Mouse (Mus musculus) brain, embryonic 14.5 days (tissue): ENCODE measurements around the gene Tmem62. TPM values are rescaled to one million over a fixed set of nuclear protein-coding genes. Genes with fewer than 3 reads are reported as not detected.

Source experiments
- DNase-seq: peaks from one replicate; pipeline ENCODE4 v3.0.0-alpha.2; 2011; ENCODE audit warnings: low read depth
- CTCF ChIP-seq: fragments of 200-500 bp; IDR thresholded peaks from 2 replicates; pipeline ENCODE4 v1.5.1; 2012; ENCODE audit warnings: inconsistent platforms, mild to moderate bottlenecking, moderate library complexity, borderline replicate concordance; ENCODE audit not compliant: insufficient read depth, insufficient read length; ENCODE audit errors: extremely low read depth
- POLR2A ChIP-seq: fragments of 200-500 bp; IDR thresholded peaks from 2 replicates; pipeline ENCODE4 v1.6.1; 2012; ENCODE audit warnings: mild to moderate bottlenecking, inconsistent platforms, borderline replicate concordance; ENCODE audit not compliant: poor library complexity, insufficient read depth, insufficient read length, severe bottlenecking; ENCODE audit errors: extremely low read depth
- polyA plus RNA-seq: library from polyadenylated mRNA; depleted of rRNA; stranded (reverse); fragments of >200 nt; gene quantifications from 2 replicates; pipeline ENCODE4 v1.2.3, GENCODE M21; 2012; rRNA removed

The Tmem62 gene
- 13.5 and 14.0 TPM in 2 replicates for polyA plus RNA-seq

- TF ChIP-seq CTCF (no peak), POLR2A (peak; percentile 33; the same call in 1 of the 2 replicates)
These were observed at the start of gene Tmem62 for GRCm38 (mm10) chr2:120976990-120977925. Gene Tmem62, plus strand, starts transcription at chr2:120977017.

DNA sequence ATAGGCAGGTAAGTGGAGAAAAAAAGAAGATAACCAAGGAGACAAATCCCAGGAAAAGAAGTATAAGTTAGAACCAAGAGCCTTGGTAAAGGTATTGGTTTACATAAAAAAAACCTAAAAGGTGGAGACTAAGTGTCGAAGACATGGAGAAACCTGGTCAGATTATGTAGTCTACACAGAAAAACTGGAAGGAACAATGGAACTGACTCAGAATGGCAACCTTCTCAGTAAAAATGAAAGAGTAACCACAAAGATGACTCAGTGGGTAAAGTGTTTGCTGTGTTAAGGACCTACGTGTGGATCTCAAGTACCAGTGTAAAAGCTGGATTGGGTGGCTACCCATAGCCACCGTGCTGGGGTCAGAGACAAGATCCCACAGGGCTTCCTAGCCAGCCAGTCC is 43.8 kb upstream of the Tmem62 start:
- TF ChIP-seq POLR2A (no peak), CTCF (no peak)
- DNase-seq = no peak

More at GRCm38 (mm10) chr2:120976990-120977925, at the start of gene Tmem62:
- peak; percentile 61 for DNase-seq

DNA sequence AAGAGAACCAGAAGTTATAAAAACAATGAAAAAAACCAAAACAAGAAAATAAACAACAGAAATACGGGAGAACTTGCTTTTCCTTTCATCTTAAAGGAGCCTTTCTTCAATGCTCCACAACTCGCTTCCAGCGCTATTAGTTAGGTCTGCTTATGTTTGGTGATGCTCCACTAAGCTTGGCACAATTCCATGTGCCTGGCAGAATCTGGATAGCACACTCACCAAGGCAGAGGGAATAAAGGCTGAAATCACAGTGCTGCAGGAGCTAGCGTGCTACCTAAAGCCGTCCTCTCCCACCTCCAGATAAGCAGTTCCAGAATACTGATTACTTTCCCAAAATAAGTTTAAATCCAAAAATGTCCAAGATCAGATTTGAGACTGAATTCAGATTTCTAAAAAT is 25.6 kb upstream of the Tmem62 start:
- peak; percentile 67 for DNase-seq
- TF ChIP-seq CTCF (no peak), POLR2A (no peak)

GRCm38 (mm10) chr2:120952176-120952938 is 24.5 kb upstream of the Tmem62 start:
- TF ChIP-seq POLR2A = no peak
- TF ChIP-seq CTCF = no peak
- DNase-seq = peak; percentile 7

DNA sequence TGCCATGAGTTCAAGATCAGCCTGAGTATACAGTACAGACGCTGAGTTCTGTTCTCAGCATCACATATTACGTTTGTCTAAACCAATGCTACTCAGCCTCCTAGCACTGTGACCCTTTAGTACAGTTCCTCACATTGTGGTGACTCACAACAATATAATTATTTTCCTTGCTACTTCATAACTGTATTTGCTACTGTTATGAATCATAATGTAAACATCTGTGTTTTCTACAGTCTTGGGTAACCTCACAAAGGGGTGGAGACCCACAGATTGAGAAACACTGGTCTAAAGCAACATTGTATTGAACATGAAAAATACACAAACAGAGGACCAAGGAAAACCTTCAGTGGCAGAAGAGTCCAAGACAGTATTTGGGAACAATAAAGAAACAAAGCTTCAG is 17.5 kb upstream of the Tmem62 start:
- TF ChIP-seq CTCF (no peak), POLR2A (no peak)
- DNase-seq = no peak

DNA sequence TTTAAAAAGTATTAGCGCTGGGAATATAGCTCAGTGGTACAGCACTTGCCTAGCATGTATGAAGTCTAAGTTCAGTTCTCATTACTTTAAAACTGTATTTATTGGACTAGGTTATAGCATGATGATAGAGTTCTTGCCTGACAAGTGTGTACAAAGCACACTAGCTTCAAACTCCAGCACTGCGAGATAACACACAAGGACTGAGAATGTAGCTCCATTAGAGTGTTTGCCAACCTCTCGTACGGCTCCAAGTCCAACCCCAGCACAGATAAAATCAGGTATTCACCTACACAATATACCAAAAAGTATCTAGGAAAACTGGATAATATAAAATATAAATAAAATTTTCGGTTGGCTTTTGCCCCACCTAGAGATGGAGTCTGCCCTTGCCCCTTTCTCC is 17.0 kb upstream of the Tmem62 start:
- no peak for DNase-seq
- TF ChIP-seq POLR2A (no peak), CTCF (no peak)

DNA sequence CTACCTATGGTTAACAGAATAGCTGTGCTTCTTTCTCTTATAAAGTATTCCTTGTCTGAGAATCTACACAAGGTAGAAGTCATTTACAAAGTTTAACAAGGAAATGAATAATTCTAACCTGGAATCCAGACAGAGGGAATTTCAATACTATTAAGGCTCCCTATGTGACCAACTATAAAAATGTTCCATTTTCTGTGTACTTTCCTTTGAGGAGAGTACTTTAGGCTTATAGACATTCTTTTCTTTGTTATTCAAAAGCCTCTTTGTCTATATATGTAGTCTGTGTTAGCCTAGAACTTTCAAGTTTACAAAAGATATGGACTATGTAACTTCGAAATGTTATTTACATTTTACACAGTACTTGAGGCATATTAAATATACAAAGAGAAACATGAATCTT is 16.6 kb upstream of the Tmem62 start:
- TF ChIP-seq POLR2A = no peak
- no peak for TF ChIP-seq CTCF
- DNase-seq = no peak

DNA sequence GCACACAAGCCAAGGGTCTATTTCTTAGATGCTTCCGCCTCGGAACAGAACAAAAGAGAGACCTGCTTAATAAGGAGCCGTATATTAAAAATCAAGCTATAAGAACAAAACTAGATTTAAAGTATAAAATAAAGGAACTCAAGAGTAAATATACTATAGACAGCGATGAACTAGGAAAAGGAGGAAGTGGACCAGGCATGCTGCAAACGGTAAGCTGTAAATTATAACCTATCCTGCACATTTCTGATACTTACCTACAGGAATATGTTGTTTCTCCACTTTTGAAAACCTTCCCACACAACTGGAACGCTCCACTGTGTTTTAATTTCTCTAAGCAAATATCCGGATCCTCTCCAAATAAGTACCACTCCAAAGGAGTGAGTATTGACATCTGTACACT is 13.7 kb upstream of the Tmem62 start:
- DNase-seq = no peak
- no peak for TF ChIP-seq POLR2A
- no peak for TF ChIP-seq CTCF

DNA sequence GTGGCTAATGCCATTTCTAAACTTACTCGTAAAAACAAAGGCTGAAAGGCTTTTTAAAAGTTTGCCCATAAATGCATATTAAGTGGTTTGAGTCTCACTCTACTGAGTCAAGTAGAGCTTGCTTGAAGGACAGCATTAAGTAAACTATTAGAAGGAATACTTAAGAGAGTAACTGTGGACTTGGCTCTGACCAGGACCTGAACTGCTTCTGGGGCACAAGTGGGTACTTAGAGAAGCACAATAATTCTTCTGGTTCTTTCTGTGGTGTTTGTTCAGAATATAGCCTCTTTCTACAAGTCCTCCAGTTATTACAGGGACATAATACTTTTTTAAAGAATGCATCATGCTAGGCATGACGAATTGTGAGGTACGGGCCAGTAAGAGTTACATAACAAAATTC is 11.3 kb upstream of the Tmem62 start:
- DNase-seq = no peak
- TF ChIP-seq POLR2A (no peak), CTCF (no peak)

DNA sequence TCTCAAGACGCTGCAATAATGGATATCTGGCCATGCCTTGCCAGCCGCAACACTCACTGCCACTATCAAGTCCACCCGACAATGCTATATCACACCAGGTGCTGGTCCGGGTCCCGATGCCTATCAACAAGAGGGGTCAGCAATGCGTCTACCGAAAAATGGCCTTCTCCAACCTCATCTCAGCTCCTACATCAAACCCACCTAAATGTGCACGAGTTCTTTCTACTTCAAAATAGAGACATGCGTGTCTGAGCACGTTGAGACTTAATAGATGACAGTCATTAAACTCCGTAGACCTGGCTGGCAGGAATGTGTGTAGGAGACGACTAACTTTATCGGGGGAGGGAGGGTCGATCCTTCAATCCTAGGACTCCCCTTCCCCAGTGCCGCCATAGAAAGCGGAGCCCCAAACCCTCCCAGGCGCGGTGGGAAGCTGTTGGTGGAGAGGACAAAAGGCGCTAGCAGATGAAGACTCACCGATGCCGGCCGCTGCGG is 6.7 kb upstream of the Tmem62 start:
- DNase-seq = no peak
- TF ChIP-seq POLR2A (no peak), CTCF (no peak)

DNA sequence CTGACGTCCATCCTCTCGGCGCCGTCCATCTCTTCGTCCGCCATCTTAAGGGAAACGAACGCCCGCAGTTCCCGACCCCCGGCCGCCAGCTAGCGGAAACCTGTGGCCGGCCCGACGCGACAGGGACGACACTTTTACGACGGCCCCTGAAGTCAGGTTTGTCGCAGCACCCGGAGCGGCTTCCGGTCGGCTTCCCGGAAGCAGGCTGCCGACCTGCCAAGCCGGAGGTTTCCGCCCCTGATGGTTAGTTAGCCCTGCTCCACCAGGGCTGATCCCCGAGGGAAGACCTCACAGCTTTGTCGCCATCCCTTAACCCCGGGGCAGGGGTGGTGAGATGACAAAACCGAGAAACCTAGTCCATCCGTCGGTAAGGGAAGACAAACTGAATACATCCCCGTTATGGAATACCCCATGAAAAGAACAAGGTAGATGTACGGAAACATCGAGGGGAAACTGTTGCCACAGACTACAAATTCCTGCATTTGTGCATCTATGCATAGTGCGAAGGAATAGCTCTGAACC is 6.2 kb upstream of the Tmem62 start, which contains the start of gene Ubr1:
Gene Ubr1, minus strand, starts transcription at position 157 of the 522 bp plus-strand sequence.
- TF ChIP-seq POLR2A (peak; percentile 68; the same call in 1 of the 2 replicates), CTCF (no peak)
- DNase-seq = peak; percentile 97
